Mouse (Mus musculus) layer of hippocampus, adult 8-10 months (tissue): ENCODE results near the gene Gm11563. TPM values are rescaled to one million over a fixed set of nuclear protein-coding genes. Genes with fewer than 3 reads are reported as not detected.
"Not testable (repeated sequence)": the region's sequence is repeated elsewhere in the genome, so short reads cannot be mapped to it uniquely, and the experiment has no call there.

Experiments
- DNase-seq, 2 experiments: peaks; one replicate each; pipeline ENCODE4 v3.0.0; 2022; ENCODE audit warnings: low spot score in 2 of 2
- total RNA-seq, 4 experiments: library from RNA; stranded (reverse); gene quantifications; 2 replicates each; pipeline ENCODE4 v1.2.4; 2022

Gm11563 gene
- total RNA-seq = not detected

- DNase-seq = not testable (repeated sequence)
Measured at GRCm38 (mm10) chr11:99658467-99659010, at the start of gene Gm11563. Gene Gm11563, minus strand, starts transcription at chr11:99658960.

- no peak for DNase-seq
Measured at GRCm38 (mm10) chr11:99690463-99690862, 31.7 kb upstream of the Gm11563 start, which contains the start of gene Gm14190. Gene Gm14190, minus strand, starts transcription at chr11:99690740.

- not testable (repeated sequence) for DNase-seq
Measured at GRCm38 (mm10) chr11:99685235-99685634, 26.5 kb upstream of the Gm11563 start.

- DNase-seq = no peak
Measured at GRCm38 (mm10) chr11:99683481-99683880, 24.7 kb upstream of the Gm11563 start.

- DNase-seq = no peak
Measured at GRCm38 (mm10) chr11:99665860-99666259, 7.1 kb upstream of the Gm11563 start, which contains the start of gene Krtap4-6. Gene Krtap4-6, minus strand, starts transcription at chr11:99665960.

- DNase-seq = no peak
Measured at GRCm38 (mm10) chr11:99662802-99663201, 4.0 kb upstream of the Gm11563 start.

GRCm38 (mm10) chr11:99659256-99659655, 496 bp upstream of the Gm11563 start:
- DNase-seq = no peak

- no peak for DNase-seq
Measured at GRCm38 (mm10) chr11:99657051-99657450, 1.7 kb downstream of the Gm11563 start.

- DNase-seq = no peak
Measured at GRCm38 (mm10) chr11:99650136-99650535, 8.6 kb downstream of the Gm11563 start, which contains the start of gene Gm11555. Gene Gm11555, minus strand, starts transcription at chr11:99650236.

- DNase-seq = peak in 1 of 2 experiments; percentile 4
Measured at GRCm38 (mm10) chr11:99646444-99646843, 12.3 kb downstream of the Gm11563 start.

GRCm38 (mm10) chr11:99644351-99644750, 14.4 kb downstream of the Gm11563 start:
- DNase-seq = no peak

- not testable (repeated sequence) for DNase-seq
Measured at GRCm38 (mm10) chr11:99643635-99644139, 15.1 kb downstream of the Gm11563 start, which contains the start of gene Krtap4-7. Gene Krtap4-7, minus strand, starts transcription at chr11:99644089.

- DNase-seq = no peak
Measured at GRCm38 (mm10) chr11:99640926-99641325, 17.8 kb downstream of the Gm11563 start.

- DNase-seq = no peak
Measured at GRCm38 (mm10) chr11:99637086-99637485, 21.7 kb downstream of the Gm11563 start.

GRCm38 (mm10) chr11:99634653-99635134, 24.1 kb downstream of the Gm11563 start, which contains the start of gene Krtap4-2:
Gene Krtap4-2, minus strand, starts transcription at chr11:99635084.
- no peak for DNase-seq

GRCm38 (mm10) chr11:99633293-99633692, 25.5 kb downstream of the Gm11563 start:
- no peak for DNase-seq

GRCm38 (mm10) chr11:99630890-99631289, 27.9 kb downstream of the Gm11563 start:
- DNase-seq = no peak

- DNase-seq = no peak
Measured at GRCm38 (mm10) chr11:99628138-99628537, 30.6 kb downstream of the Gm11563 start, which contains the start of gene Krtap4-1. Gene Krtap4-1, minus strand, starts transcription at chr11:99628238.

GRCm38 (mm10) chr11:99620335-99620734, 38.4 kb downstream of the Gm11563 start, which contains the start of gene Gm11562:
Gene Gm11562, minus strand, starts transcription at chr11:99620435.
- DNase-seq = no peak

GRCm38 (mm10) chr11:99614796-99615363, 43.9 kb downstream of the Gm11563 start, which contains the start of gene Krtap2-4:
Gene Krtap2-4, minus strand, starts transcription at chr11:99614846.
- no peak for DNase-seq

GRCm38 (mm10) chr11:99610089-99610488, 48.7 kb downstream of the Gm11563 start, which contains the start of gene Gm11937:
Gene Gm11937, minus strand, starts transcription at chr11:99610189.
- not testable (repeated sequence) for DNase-seq

GRCm38 (mm10) chr11:99609126-99609525, 49.6 kb downstream of the Gm11563 start:
- DNase-seq = peak; percentile 48 to 50
